Mouse (Mus musculus) hindbrain, embryonic 14.5 days (tissue): ENCODE data around the gene Olfr713. TPM values are rescaled to one million over a fixed set of nuclear protein-coding genes. Genes with fewer than 3 reads are reported as not detected.

Experiments used
- ATAC-seq: fragments of 200-750 bp; cut with Nextera tagmentation; 2 replicates; pipeline ENCODE4 v1.8.0; 2017; ENCODE audit warnings: moderate number of reproducible peaks, mild to moderate bottlenecking, moderate TSS enrichment, moderate library complexity; ENCODE audit not compliant: low FRiP score
- DNase-seq: peaks from one replicate; pipeline ENCODE4 v3.0.0-alpha.2; 2015; ENCODE audit warnings: low spot score
- H3K27ac ChIP-seq: fragments of 300-500 bp; sonication (generic); 2 replicates; pipeline ENCODE4 v1.5.1; 2014; ENCODE audit warnings: mild to moderate bottlenecking, moderate library complexity
- H3K27me3 ChIP-seq: fragments of 300-500 bp; sonication (generic); 2 replicates; pipeline ENCODE4 v1.6.1; 2014; ENCODE audit warnings: mild to moderate bottlenecking, low read length, mixed read lengths; ENCODE audit not compliant: control insufficient read depth, insufficient read depth
- H3K36me3 ChIP-seq: fragments of 300-500 bp; sonication (generic); replicated peaks from 2 replicates; pipeline ENCODE4 v1.6.1; 2014; ENCODE audit not compliant: control insufficient read depth, insufficient read depth
- H3K4me1 ChIP-seq: fragments of 300-500 bp; sonication (generic); replicated peaks from 2 replicates; pipeline ENCODE4 v1.6.1; 2014; ENCODE audit warnings: antibody characterized with exemption, low read length, mixed read lengths; ENCODE audit not compliant: control insufficient read depth, insufficient read depth
- H3K4me2 ChIP-seq: fragments of 300-500 bp; sonication (generic); replicated peaks from 2 replicates; pipeline ENCODE4 v1.6.1; 2014; ENCODE audit warnings: mild to moderate bottlenecking, moderate library complexity
- H3K4me3 ChIP-seq: fragments of 300-500 bp; sonication (generic); replicated peaks from 2 replicates; pipeline ENCODE4 v1.5.1; 2014; ENCODE audit warnings: mild to moderate bottlenecking, low read length
- H3K9ac ChIP-seq: fragments of 300-500 bp; sonication (generic); 2 replicates; pipeline ENCODE4 v1.6.1; 2014
- H3K9me3 ChIP-seq: fragments of 300-500 bp; sonication (generic); 2 replicates; pipeline ENCODE4 v1.6.1; 2016; ENCODE audit warnings: low read length; ENCODE audit not compliant: control insufficient read depth
- WGBS: fragments of 180-500 bp; shearing (Covaris S2); extraction: QIAGEN DNeasy Blood & Tissue Kit; methylation state at CpG from one replicate; pipeline ENCODE4 v1.1.7; 2014; 5-methylcytosine and 5-hydroxymethylcytosine counted together
- polyA plus RNA-seq: library from polyadenylated mRNA; unstranded; fragments of >200 nt; fragmentation: Nextera tagmentation; extraction: Ambion mirVana; gene quantifications from 2 replicates; pipeline ENCODE4 v1.2.1, GENCODE M21; 2014

Gene Olfr713
- polyA plus RNA-seq, 1 experiment from 2014 or later: not detected

- WGBS: 91% methylated on average over 2 of the region's 2 CpGs
- no peak within 1 kb of the TSS for H3K27ac ChIP-seq
- ATAC-seq (no peak), DNase-seq (no peak)
- H3K9ac ChIP-seq: no peak within 1 kb of the TSS
- no peaks in the 10 kb centered on the region for H3K9me3 ChIP-seq
- H3K4me3 ChIP-seq: no peak within 1 kb of the TSS
- no peak within 1 kb of the TSS for H3K4me2 ChIP-seq
- H3K36me3 ChIP-seq: no peaks in the 10 kb centered on the region
- no peaks in the 10 kb centered on the region for H3K4me1 ChIP-seq
- no peaks in the 10 kb centered on the region for H3K27me3 ChIP-seq
Observed at GRCm38 (mm10) chr7:107070681-107071080, 39.7 kb downstream of the Olfr713 start, which contains the start of gene Olfr714. Gene Olfr714 (plus strand): TSS chr7:107070981.

Other genes with a start within 250 kb of the Olfr713 start
- gene Olfr699, start 238.0 kb upstream of the Olfr713 start, polyA plus RNA-seq: not detected in 2 replicates
- gene Olfr700, start 222.3 kb upstream of the Olfr713 start, polyA plus RNA-seq: not detected in 2 replicates
- not detected in 2 replicates for gene Olfr701, start 217.0 kb upstream of the Olfr713 start, polyA plus RNA-seq
- gene Olfr702, start 197.3 kb upstream of the Olfr713 start, polyA plus RNA-seq: not detected in 2 replicates
- gene Olfr703, start 187.8 kb upstream of the Olfr713 start, polyA plus RNA-seq: not detected in 2 replicates
- not detected in 2 replicates for gene Olfr704, start 168.0 kb upstream of the Olfr713 start, polyA plus RNA-seq
- gene Olfr705, start 154.3 kb upstream of the Olfr713 start, polyA plus RNA-seq: not detected in 2 replicates
- not detected in 2 replicates for gene Olfr706, start 143.0 kb upstream of the Olfr713 start, polyA plus RNA-seq
- gene Olfr707, start 129.9 kb upstream of the Olfr713 start, polyA plus RNA-seq: not detected in 2 replicates
- gene Olfr1532-ps1, start 123.2 kb upstream of the Olfr713 start, polyA plus RNA-seq: not detected in 2 replicates
- not detected in 2 replicates for gene Olfr709-ps1, start 99.0 kb upstream of the Olfr713 start, polyA plus RNA-seq
- gene Olfr710, start 82.9 kb upstream of the Olfr713 start, polyA plus RNA-seq: not detected in 2 replicates
- gene Olfr6, start 67.2 kb upstream of the Olfr713 start, polyA plus RNA-seq: not detected in 2 replicates
- gene Olfr711, start 55.7 kb upstream of the Olfr713 start, polyA plus RNA-seq: not detected in 2 replicates
- not detected in 2 replicates for gene Olfr2, start 25.1 kb upstream of the Olfr713 start, polyA plus RNA-seq
- gene Olfr714, start 39.8 kb downstream of the Olfr713 start, polyA plus RNA-seq: not detected in 2 replicates
- not detected in 2 replicates for gene Olfr17, start 62.0 kb downstream of the Olfr713 start, polyA plus RNA-seq
- not detected in 2 replicates for gene Olfr715b, start 79.2 kb downstream of the Olfr713 start, polyA plus RNA-seq
- gene Olfr715, start 99.9 kb downstream of the Olfr713 start, polyA plus RNA-seq: not detected in 2 replicates
- gene Olfr716, start 107.2 kb downstream of the Olfr713 start, polyA plus RNA-seq: not detected in 2 replicates
- not detected in 2 replicates for gene Nlrp14, start 135.8 kb downstream of the Olfr713 start, polyA plus RNA-seq
- gene Rbmxl2, start 178.3 kb downstream of the Olfr713 start, polyA plus RNA-seq: not detected in 2 replicates